Comparison of ENCODE assay signal across 30 mouse cellular contexts in the genomic region with DNA sequence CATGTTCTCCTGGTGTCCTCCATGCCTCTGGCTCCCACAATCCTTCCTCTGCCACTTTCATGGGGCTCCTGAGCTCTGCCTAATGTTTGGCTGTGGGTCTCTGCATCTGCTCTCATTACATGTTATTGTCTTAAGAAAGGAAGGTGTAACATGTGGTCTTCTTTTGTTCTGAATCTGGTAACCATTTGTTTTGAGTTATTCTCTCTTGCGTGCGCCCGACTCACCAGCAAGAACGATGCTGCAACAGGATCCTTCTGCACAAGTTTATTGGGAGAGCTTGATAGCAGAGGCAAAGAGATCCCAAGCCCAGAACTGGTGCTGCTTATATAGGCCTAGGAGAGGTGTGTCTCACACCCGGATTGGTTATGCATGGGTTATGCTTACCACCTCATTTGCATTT. TPM values are rescaled to one million over a fixed set of nuclear protein-coding genes. Genes with fewer than 3 reads are reported as not detected.
"Had no signal": no experiment of that assay in that cellular context is flagged by ENCODE, and none has a peak within 500 bp of the region (broad histone marks: within the 10 kb centered on the region; RNA-seq: fewer than 3 reads in every experiment).

A gene (minus strand): TSS at position 101 of the 400 bp plus-strand sequence.

RNA-seq across cellular contexts. Expression of the gene that starts here (rescaled TPM):
- total RNA-seq: common myeloid progenitor, adult 5-6 weeks; forebrain, postnatal 0 days; gastrocnemius, adult 18-20 months; gastrocnemius, adult 2 months; gastrocnemius, adult 8-10 months; gastrocnemius, postnatal 10 days; gastrocnemius, postnatal 14 days; gastrocnemius, postnatal 25 days; gastrocnemius, postnatal 36 days; gastrocnemius, postnatal 4 days; granulocyte monocyte progenitor cell, adult 5-6 weeks; heart, adult 18-20 months; heart, adult 2 months; heart, adult 8-10 months had no signal
- polyA plus RNA-seq: cortical plate, adult 2 months; embryonic facial prominence, embryonic 10.5 days; embryonic facial prominence, embryonic 11.5 days; embryonic facial prominence, embryonic 12.5 days; embryonic facial prominence, embryonic 13.5 days; embryonic facial prominence, embryonic 14.5 days; embryonic facial prominence, embryonic 15.5 days; erythroblast, embryonic 14.5 days; forebrain, embryonic 10.5 days; forebrain, embryonic 11.5 days; forebrain, embryonic 12.5 days; forebrain, embryonic 13.5 days; forebrain, embryonic 14.5 days; forebrain, embryonic 15.5 days; forebrain, embryonic 16.5 days; forebrain, postnatal 0 days; frontal cortex, adult 2 months had no signal
